Mouse (Mus musculus): ENCODE results near the gene Tmprss3.

Gene Tmprss3

GRCm38 (mm10) chr17:31192663-31193062, 6.1 kb downstream of the Tmprss3 start:
- DNase-seq, result no peak

GRCm38 (mm10) chr17:31191825-31192224, 7.0 kb downstream of the Tmprss3 start:
- no peak for DNase-seq

GRCm38 (mm10) chr17:31187370-31187769, 11.4 kb downstream of the Tmprss3 start:
- DNase-seq, result peak; percentile 62 to 65

- peak; percentile 52 to 64 for DNase-seq
Measured at GRCm38 (mm10) chr17:31184269-31184990, 14.3 kb downstream of the Tmprss3 start.

DNA sequence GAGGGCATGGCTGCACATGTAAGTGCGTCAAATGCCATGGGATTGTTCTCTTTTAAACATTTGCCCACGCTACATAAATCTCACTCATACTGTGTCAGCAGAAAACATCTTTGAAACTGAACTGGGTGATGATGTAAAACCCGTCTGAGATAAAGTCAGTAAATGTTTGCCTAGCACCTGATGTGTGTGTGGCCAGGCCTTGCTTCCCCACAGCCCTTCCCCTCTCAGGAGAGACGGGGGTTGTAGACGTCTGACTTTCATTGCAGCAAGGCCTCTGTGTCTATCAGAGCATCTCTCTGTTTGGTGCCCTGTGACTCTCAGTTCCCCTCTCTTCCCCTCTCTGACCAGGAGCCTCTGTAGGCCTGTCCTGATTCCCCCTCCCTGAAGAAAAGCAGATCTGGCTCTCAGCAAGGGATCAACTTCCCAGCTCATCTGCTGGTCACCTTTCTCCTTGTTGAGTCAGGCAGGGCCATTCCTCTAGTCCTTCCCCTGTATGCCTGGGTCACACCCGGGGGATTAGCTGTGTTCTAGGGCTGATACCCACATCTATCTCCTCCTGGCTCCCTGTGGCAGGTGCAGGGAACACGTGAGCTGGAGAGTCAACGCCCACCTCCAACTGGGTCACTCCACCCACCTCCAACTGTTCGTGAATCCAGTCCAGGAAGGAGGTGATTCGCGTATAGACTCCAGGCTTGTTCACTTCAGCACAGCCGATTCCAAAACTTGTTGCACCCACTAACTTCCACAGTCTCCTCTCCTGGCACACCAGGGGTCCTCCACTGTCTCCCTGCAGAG, 15.4 kb downstream of the Tmprss3 start:
- peak; percentile 39 to 54 for DNase-seq

GRCm38 (mm10) chr17:31181490-31181889, 17.3 kb downstream of the Tmprss3 start:
- no peak for DNase-seq

GRCm38 (mm10) chr17:31176321-31176720, 22.5 kb downstream of the Tmprss3 start:
- DNase-seq, result no peak

DNA sequence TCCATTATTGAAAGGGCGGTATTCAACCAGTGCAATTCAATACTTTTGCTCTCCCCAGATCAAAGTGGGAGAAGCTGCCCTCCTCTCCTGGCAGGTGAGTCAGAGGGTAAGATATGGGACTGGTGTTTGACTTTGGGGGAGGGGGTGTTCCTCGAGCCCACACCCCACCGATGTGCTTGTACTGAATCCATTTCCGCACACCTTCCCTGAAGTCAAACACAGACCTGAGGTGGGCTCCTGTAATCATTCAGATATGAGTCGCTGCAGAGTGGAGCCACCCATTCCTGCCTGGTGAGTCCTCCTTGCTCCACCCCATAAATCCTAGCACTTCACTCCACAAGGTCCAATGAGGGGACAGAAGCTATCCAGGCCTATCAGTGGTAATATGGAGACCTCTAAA, 29.0 kb downstream of the Tmprss3 start:
- no peak for DNase-seq

GRCm38 (mm10) chr17:31165127-31165526, 33.6 kb downstream of the Tmprss3 start, which contains the start of gene Tff1:
Gene Tff1 (minus strand): TSS chr17:31165277.
- DNase-seq, result no peak

DNA sequence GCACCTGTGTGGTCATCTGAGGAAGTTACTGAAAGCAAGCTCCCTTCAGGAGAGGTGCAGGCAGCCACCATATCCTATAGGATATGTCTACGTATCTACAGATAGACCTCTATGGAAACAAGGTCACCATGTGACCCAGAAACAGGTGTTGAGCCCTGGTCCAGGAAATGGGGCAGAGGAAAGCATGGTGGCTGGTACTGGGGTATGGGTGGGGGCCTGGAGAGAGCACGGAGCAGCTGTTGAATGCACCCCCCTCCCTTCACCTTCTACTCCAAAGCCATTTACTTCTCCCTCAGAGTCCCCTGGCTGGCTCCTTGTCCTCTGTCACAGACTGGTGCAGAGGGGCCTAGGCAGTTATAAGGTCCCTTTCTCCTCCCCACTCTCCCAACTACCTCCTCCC, 35.0 kb downstream of the Tmprss3 start:
- DNase-seq, result no peak

- no peak for DNase-seq
Measured at GRCm38 (mm10) chr17:31162607-31163006, 36.2 kb downstream of the Tmprss3 start.

- no peak for DNase-seq
Measured at GRCm38 (mm10) chr17:31160291-31160690, 38.5 kb downstream of the Tmprss3 start.

- no peak for DNase-seq
Measured at GRCm38 (mm10) chr17:31157921-31158320, 40.9 kb downstream of the Tmprss3 start.

GRCm38 (mm10) chr17:31153785-31154184, 45.0 kb downstream of the Tmprss3 start:
- DNase-seq, result no peak

DNA sequence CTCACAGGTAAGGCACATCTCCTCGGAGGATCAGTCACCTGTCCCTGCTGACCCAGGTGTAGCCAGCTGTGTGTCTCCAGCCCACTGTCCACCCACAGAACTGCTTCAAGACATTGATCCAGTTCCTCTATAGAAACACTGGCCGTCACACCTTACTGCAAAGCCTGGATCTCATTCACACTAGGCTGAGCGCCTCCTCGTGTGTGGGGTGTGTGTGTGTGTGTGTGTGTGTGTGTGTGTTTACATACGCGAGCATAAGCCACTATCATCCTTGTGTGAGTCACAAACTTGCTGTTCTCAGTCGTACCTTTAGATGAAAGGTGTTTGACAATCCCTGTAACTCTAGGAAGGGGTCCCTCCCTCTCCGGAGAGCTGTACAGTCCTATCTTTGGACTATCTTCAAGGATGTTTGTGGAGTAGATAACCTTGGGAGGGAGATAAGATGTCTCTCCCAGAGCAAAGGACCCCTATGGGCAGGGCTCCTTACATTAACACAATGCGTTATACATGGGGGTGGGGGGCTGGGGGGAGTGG, 45.7 kb downstream of the Tmprss3 start:
- DNase-seq, result no peak

- DNase-seq, result no peak
Measured at GRCm38 (mm10) chr17:31152512-31152911, 46.3 kb downstream of the Tmprss3 start.

GRCm38 (mm10) chr17:31145998-31146397, 52.8 kb downstream of the Tmprss3 start:
- no peak for DNase-seq

DNA sequence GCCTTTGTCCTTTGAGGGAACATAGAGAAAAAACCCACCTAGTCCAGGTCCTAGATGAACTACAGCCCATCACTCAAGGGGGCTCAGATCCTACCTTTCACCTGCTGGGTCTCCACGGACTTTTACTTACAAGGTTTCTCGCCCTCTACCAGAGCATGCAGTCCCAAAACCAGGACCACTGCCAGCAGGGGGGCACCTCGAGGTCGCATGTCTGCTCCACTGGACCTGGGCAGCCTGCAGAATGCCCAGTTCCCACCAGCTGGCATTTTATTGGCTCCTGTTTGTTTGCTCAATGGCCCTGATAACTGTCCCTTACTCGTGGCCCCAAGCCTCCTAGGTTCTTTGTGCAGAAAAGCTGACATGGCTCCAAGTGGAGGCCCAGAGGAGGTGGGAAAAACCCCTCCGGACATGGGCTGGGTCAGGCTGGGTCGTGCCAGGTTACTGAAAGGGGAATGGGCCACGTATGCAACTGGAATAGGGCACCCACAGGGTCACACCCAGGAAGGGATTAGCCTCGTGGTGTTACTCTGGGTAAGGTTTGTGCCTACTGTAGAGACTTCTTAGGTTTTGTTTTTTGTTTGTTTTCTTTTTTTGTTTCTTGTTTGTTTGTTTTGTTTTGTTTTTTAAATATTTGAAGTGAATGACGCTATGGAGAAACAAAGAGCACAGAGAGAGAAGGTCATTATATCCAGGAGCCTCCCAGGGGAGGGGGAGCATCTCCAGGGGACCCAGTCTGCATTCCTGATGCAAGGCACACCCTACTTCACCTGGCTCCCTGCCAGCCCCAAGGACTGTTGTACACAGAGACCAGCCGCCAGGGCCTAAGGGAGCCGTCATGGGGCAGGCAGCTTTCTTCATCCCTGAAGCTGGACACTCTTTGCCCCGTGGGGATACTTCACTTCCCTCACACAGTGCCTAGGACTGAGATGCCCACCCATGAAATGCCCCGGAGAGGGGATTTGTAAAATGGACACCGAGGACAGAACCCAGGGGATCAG, 54.4 kb downstream of the Tmprss3 start, which contains the start of gene Tff2:
Gene Tff2, minus strand, starts transcription at position 243 of the 998 bp plus-strand sequence.
- peak; percentile 17 to 23 for DNase-seq

DNA sequence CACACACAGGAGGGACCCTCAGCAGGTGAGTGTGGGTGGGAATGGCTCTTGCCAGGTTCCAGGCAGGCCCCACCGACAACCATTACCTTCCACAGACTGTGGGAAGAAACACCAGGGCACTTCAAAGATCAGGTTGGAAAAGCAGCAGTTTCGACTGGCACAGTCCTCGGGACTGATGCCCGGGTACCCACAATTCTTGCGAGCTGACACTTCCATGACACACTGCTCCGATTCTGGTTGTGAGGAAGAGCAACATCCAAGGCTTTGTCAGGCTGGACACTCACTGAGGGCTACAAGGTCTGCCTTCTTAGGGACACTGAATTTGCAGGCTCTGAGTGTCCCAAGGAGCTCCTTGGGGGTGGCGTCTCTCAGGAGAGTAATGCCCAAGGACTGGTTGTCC, 56.7 kb downstream of the Tmprss3 start:
- DNase-seq, result no peak

- DNase-seq, result peak; percentile 36 to 60
Measured at GRCm38 (mm10) chr17:31138398-31138797, 60.4 kb downstream of the Tmprss3 start.

GRCm38 (mm10) chr17:31136821-31137220, 62.0 kb downstream of the Tmprss3 start:
- no peak for DNase-seq

DNA sequence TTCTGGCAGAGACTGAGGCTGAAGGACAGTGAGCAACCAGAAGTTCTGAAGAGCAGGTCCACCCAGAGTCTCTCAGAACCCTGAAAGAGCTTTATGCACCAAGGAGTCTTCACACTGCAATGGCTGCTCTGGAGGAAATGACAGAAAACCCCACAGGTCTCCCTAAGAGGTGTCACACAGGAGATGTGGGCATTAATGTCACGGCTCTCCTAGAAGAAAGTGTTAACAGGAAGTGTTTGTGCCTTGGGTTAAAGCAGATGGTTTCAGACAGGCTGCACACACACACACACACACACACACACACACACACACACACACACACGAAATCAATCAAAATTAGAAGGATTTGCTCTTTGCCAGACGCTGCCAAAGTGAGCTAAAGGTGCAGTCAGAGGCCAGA, 62.5 kb downstream of the Tmprss3 start:
- no peak for DNase-seq

All from lung, adult 18-20 months (tissue).